Mouse (Mus musculus) thymus, postnatal 36 days (tissue): ENCODE data around the gene Tsr1.
A peak's percentile ranks its signal among the peaks of the same experiment; 100 is the strongest.

Experiments used
- DNase-seq, 2 experiments: peaks; one replicate each; pipeline ENCODE4 v3.0.0; 2022; ENCODE audit warnings: mixed read lengths in 2 of 2

The Tsr1 gene

DNA sequence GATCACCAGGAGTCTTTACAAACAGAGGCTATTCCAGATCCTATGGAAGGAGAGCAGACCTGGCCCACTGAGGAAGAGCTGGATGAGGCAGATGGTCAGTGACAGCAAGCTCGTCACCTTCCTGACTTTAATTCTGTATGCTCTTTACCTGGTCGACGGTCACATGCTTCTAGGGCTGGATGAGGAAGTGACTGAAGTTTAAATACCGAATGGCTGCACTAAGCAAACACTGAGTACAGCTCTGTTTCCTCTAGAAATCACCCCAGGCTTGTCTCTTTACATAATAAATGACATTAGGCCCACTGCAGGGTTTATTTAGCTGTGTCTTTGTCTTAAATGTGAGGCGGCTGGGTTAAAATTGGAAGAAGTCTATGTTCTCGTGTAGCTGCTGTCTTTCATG, 3.7 kb downstream of the Tsr1 start:
- no peak for DNase-seq

DNA sequence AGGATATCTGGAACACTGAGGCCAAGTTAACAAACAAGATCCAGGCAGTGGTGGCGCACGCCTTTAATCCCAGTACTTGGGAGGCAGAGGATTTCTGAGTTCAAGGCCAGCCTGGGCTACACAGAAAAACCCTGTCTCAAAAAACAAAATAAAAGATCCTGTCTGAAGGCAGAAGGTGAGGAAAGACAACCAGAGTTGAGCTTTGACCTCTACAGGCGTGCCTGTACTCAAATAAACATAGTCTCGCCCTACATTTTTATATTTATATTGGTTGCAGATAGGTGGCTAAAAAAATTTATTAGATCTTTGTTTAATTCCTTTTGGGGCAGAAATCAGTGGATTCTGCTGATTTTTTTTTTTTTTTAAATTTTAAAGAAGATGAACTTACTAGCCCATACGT, 4.5 kb downstream of the Tsr1 start:
- no peak for DNase-seq

DNA sequence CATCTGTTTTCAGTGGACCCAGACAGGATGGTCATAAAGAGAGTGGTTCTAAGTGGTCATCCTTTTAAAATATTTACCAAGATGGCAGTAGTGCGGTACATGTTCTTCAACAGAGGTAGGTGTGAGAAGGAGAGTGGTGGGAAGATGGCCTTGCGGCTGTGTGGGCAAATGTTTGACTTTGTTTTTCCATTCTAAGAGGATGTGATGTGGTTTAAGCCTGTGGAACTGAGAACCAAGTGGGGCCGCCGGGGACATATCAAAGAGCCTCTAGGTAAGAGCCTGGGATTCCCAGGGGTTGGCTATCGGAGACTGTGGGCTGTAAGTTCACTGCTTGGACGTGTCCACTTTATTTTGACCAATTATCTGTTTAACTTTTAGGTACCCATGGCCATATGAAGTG, 10.0 kb downstream of the Tsr1 start:
- no peak for DNase-seq

DNA sequence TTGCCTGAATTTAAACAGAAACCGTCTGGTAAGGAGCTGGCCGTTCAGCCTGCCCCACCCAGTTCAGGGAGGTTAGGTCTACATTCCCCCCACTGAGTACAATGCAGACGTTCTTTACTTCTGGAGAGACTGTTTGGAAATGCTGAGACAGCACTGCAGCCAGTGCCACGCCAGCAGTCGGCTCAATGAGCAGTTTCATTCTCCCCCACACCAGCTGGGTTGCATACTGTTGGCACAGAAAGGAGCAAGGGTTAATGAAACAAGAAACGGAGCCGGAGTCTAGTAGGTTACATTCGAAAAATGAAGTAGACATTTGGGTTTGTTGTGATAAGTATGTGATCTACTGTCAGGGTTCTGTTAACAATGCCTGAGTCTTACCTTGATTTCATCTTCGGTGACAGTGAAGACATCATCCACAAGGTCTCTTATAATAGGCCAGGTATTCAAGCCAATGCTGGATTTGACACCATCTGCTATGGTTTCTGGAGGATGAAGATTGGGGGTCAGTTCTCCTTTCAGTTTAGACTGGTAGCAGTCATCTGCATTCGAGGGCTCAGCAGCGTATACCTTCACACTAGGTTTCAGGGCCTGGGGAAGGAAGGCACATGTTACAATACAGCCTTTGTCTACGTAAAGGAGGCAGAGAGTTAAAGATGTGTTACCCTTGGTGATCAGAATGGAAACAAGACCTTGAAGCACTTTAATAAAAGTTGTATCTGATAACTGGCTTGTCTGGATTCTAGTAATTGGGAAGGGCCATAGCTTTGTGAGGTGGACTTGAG, 10.9 kb downstream of the Tsr1 start:
- DNase-seq, result no peak

DNA sequence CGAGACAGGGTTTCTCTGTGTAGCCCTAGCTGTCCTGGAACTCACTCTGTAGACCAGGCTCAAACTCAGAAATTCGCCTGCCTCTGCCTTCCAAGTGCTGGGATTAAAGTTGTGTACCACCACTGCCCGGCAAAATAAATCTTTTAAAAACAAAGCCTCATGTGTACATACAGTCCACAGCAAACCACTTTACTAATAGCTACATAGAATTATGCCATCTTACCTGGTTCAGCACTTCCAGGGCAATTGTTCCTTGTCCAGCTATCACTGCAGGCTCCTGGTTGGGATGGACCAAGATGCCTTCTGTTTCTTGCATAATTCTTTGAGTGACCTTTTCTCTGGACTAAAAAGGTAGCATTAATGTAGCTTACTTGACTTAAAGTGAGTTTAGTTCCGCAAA, 12.1 kb downstream of the Tsr1 start:
- no peak for DNase-seq

DNA sequence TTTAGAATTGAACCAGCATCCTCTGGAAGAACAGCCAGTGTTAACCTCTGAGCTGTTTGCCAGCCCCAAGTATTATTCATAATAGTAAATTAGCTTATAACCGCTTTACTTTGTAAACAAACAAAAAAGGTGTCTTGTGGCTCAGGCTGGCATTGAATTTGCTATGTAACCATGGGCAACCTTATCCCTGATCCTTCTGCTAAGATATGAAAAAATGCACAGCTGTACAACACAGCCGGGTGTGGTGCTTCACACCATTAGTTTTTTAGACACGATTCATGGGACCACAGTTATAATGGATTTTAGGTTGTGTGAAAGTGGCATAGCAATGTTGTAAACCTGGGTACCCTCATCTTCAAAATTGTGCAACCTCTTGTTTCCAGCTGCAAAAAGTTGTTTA, 14.6 kb downstream of the Tsr1 start:
- no peak for DNase-seq

DNA sequence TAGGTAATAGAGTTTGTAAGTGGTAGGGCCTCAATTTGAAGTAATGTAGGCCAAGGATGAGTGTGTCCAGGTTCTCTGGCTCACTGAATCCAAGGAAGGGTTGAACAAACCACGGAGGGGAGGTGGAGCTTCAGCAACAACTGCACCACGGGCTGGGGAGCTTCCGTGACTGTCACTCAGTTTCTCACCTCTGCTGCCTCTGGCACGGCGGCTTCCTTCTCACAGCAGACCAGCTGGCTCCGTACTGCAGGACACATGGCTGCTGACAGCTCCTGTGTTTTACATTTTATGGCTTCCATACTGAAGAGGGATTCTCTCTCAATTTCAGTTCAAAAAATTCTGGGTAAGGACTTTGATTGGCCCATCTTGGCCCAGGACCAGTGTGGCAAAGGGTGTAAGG, 21.4 kb downstream of the Tsr1 start:
- DNase-seq, result no peak

DNA sequence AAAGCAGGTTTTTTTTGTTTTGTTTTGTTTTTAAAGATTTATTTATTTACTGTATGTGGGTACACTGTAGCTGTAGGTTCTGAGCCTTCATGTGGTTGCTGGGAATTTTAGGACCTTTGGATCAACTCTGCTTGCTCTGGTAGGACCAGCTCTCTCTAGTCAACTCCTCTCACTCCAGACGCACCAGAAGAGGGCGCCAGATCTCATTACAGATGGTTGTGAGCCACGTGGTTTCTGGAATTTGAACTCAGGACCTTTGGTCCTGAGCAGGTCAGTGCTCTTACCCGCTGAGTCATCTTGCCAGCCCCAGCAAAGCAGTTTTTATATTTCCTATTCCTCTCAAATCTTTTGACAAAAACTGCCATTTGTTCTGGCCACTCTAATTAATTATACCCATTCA, 26.3 kb downstream of the Tsr1 start:
- peak; percentile 44 to 47 for DNase-seq

DNA sequence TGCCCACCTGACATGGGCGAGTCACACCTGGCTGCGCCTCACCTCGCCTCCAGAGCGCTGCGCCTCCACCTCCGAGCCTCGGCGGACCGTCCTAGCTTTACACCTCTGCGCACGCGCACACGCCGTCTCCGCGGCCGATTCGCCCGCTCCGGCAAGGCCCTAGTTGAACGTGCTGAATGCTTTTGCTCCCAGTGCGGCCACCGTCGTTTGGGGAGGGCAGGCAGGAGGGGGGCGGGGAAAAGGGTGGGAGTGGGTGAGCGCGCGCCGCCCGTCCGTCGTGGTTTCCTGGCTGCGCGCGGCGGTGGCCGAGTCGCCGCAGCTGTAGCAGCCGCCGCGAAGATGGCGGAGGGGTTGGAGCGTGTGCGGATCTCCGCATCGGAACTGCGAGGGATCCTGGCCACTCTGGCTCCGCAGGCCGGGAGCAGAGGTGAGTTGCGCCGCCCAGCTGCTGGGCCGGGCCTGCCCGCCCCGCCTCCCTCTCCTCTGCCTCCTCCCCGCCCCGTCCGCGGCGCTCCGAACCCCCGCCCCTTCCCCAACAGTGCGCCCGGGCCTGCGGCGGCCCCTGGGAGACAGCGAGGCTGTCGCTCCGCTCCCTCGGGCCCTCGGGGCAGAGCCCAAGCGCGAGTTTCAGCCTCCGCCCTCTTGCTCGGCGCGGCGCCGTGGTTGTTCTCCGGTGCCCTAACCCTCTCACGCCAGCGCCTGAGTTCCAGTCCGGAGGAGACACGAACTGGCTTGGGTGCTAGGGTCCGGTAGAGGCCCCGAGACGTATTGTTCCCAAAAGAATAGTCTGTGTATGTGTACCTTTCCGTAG, 27.9 kb downstream of the Tsr1 start, which contains the start of the genes Smg6 and Srr:
TSS of gene Smg6 (plus strand) at position 247 of the 811 bp plus-strand sequence.
TSS of gene Srr (minus strand) at position 372 of the 811 bp plus-strand sequence.
- DNase-seq, result peak; percentile 93 to 95

DNA sequence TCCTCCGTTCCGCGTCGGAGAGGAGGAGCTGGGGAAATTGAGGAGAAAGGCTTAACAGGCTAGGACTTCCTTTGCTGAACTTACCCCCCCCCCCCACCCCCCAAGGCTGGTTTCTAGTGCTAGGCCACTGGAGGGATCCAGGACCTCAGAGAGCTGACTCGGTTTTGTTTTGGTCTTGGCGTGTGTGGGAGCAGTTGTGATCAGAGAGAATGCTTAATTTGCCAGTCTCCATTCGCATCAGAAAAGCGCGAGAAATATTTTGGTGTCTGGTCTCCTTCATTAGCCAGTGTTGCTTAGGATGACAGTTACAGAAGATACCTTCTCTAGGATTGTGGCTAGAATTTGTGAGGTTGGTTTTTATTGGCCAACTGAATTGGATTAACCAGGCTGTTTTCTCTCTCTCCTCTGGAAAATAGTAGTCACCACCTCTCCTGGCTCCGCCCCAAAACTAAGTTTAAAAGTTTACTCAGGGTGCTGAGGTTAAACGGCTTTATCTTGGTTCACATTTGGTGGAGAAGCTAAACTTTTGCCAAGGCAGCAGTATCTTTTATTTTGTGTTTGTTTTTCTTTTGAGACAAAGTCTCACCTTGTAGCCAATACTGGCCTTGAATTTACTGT, 28.6 kb downstream of the Tsr1 start:
- DNase-seq, result no peak

DNA sequence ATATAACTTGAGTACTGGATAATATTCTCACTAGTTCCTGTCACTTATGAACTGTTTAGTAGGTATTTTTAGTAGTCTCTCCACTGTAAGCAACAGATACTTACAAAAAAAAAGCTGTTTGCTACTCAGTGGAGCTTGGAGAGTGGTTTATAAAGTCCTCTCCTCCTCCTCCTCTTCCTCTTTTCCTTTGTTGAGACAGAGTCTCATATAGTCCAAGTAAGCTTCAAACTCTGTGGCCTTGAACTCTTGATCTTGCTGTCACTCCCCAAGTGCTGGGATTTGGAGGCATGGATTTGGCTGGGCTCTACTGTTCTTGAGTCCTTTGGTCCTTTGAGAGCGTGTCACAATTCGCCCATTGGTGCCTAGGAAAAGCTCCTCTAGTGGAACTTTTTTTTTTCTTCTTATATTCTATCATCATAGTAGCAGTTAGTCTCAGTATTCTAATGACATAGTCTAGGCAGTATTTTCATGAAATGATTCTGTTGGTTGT, 29.4 kb downstream of the Tsr1 start:
- no peak for DNase-seq

DNA sequence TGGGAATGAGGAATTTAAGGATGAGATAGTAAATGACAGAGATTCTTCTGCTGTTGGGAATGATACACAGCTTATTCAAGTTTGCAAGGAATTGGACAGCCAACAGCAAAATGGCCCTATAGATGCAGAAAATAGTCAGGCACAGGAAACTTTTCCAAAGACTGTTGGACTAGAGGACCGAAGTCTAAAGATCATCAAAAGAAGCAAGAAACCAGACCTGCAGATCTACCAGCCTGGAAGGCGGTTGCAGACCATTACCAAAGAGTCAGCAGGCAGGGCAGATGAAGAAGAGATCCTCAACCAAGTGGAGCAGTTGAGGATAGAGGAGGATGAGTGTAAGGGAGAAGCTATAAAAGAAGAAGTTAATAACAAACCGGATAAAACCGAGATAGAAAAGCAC, 31.2 kb downstream of the Tsr1 start:
- DNase-seq, result no peak

DNA sequence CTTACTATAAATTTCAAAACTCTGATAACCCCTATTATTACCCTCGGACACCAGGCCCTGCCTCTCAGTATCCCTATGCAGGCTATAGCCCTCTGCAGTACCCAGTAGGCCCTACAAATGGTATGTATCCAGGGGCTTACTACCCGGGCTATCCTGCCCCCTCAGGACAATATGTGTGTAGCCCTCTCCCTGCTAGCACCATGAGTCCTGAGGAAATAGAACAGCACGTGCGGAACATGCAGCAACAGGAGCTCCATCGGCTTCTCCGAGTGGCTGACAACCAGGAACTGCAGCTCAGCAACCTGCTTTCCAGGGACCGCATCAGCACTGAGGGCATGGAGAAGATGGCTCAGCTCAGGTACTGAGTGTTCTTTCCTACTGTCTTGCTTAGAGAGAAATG, 32.5 kb downstream of the Tsr1 start:
- no peak for DNase-seq

DNA sequence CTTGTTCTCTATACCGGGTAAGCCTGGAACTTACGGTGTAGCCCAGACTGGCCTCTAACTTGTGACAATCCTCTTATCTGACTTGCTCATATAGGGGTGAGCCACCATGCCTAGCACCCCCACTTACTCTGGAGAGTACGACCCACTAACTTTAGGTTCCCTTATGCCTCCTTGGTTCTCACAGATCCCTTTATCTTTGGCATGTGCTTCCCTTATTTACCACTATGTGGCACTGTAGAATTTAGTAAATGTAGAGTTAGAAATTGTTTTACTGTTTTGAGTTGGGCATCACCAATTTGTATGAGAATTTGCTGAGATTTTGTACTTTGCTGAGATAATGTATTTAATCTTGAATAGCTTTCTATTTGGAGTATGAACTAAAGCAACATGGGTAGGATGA, 48.5 kb downstream of the Tsr1 start:
- no peak for DNase-seq

DNA sequence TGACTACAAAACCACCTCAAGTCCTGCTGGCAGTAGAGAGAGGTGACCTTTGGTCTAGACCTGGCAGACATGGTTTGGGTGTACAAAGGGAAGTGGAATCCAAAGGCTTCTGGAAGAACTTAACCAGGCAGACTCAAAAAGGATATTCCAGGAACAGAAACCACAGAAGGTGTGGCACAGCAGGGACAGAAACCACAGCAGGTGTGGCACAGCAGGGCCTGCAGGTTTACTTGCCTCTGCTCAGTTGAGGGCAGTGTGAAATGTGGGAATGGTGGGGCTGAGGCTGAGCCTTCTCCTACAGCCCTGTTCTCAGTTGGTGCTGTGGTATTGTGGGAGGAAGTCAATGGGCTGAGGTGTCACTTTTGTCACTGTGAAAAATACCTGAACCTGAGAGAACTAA, 57.0 kb downstream of the Tsr1 start:
- peak; percentile 3 to 8 for DNase-seq

DNA sequence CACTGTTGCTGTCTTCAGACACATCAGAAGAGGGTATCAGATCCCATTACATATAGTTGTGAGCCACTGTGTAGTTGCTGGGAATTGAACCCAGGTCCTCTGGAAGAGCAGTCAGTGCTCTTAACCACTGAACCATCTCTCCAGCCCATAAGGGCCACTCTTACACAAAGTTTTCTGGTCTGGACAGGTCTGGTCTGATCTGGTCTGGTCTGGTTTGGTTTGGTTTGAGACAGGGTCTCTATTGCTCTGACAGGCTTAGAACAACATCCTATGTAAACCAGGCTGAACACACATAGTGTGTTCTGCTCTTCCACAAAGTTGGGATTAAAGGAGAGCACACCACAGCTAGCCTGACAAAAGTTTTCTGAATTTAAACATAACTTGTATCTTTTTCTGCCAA, 58.1 kb downstream of the Tsr1 start:
- DNase-seq, result no peak

DNA sequence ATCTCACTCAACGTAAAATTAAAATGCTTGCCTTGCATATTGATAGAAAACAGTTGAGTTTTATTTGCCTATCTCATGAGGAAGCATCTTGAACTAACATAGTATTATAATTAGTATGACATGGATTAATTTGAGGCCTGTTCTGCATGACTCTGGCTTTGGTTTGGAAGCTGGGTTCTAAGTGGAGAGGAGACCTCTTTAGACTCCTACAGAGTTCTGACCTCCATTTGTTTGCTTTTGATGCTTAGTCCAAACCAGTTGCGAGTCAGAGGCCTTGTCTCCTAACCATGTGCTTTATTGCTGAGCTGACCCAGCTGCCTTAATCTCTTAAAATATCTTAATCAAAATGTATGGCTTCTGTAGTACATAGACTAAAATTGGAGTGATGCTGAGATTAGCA, 59.7 kb downstream of the Tsr1 start:
- no peak for DNase-seq
